Mouse (Mus musculus): ENCODE measurements around the gene Sec24a.

DNA sequence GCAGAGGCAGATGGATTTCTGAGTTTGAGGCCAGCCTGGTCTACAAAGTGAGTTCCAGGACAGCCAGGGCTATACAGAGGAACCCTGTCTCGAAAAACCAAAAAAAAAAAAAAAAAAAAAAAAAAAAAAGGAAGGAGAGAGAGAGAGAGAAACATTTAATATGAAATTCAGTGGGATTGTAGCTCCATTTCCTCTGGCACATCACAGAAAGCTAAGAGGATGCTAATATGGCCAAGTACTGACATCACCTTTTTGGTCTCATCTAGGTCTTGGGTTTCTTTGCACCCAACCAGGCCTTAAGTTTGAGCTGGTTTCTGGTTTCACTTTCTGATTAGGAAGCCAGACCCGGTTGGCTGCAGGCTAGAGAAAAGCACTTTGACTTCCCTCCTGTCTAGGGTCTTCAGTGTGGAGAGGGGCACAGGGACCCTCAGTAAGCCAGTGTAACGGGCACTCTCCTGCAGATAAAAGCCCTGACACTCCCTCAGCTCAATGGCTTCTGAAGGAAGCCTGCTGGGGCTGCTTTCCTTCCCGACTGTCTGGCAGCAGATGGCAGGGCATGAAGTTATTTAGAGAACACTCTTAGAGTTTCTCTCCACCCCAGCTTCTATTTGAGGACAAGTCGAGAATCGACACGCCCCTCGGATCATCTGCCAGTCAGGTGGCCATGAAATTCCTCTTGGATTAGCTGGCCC lies 37.3 kb upstream of the Sec24a start:
- no peak for TF ChIP-seq CTCF (IDR thresholded peaks at IDR 0.05; ENCODE audit: low read depth)
- no peak for TF ChIP-seq EP300 (optimal IDR thresholded peaks at IDR 0.05)

Measured in stomach, postnatal 0 days (tissue).